Mouse (Mus musculus) testis, adult 2 months (tissue): ENCODE data around the gene Traip. TPM values are rescaled to one million over a fixed set of nuclear protein-coding genes. Genes with fewer than 3 reads are reported as not detected.
A peak's percentile ranks its signal among the peaks of the same experiment; 100 is the strongest.

Experiments used
- H3K27ac ChIP-seq: fragments of 200-500 bp; 2 replicates; pipeline ENCODE4 v1.5.1; 2012; ENCODE audit warnings: low read depth, low read length; ENCODE audit not compliant: control insufficient read depth, insufficient read depth
- H3K27me3 ChIP-seq: fragments of 200-500 bp; 2 replicates; pipeline ENCODE4 v1.6.1; 2012; ENCODE audit warnings: mild to moderate bottlenecking, low read length, moderate library complexity; ENCODE audit not compliant: control insufficient read depth, insufficient read depth
- H3K36me3 ChIP-seq: fragments of 200-500 bp; 2 replicates; pipeline ENCODE4 v1.6.1; 2012; ENCODE audit warnings: mild to moderate bottlenecking, low read length; ENCODE audit not compliant: control insufficient read depth, insufficient read depth
- H3K4me1 ChIP-seq: fragments of 200-500 bp; 2 replicates; pipeline ENCODE4 v1.6.1; 2012; ENCODE audit warnings: low read length; ENCODE audit not compliant: control insufficient read depth, insufficient read depth
- H3K4me3 ChIP-seq: fragments of 200-500 bp; 2 replicates; pipeline ENCODE4 v1.5.1; 2012; ENCODE audit warnings: low read depth, mild to moderate bottlenecking, low read length, moderate library complexity, mixed read lengths; ENCODE audit not compliant: control insufficient read depth
- CTCF ChIP-seq: fragments of 200-500 bp; IDR thresholded peaks from 2 replicates; pipeline ENCODE4 v1.5.1; 2012; ENCODE audit warnings: low read depth, mild to moderate bottlenecking, inconsistent platforms, low read length, moderate library complexity; ENCODE audit not compliant: control insufficient read depth, insufficient read depth, insufficient replicate concordance
- POLR2A ChIP-seq: fragments of 200-500 bp; IDR thresholded peaks from 2 replicates; pipeline ENCODE4 v1.6.1; 2012; ENCODE audit warnings: low read depth, mild to moderate bottlenecking, inconsistent platforms, low read length, moderate library complexity; ENCODE audit not compliant: control insufficient read depth
- polyA plus RNA-seq: library from polyadenylated mRNA; depleted of rRNA; stranded (reverse); fragments of >200 nt; gene quantifications from 2 replicates; pipeline ENCODE4 v1.2.3, GENCODE M21; 2012

The Traip gene
- polyA plus RNA-seq, 1 experiment = 4.1 TPM

- Histone ChIP-seq H3K4me3 (no peak within 1 kb of the TSS), H3K27me3 (no peaks in the 10 kb centered on the region), H3K4me1 (peaks cover 10% of the 10 kb centered on the region), H3K27ac (peak within 1 kb of the TSS; percentile 51), H3K36me3 (no peaks in the 10 kb centered on the region)
- TF ChIP-seq CTCF (no peak), POLR2A (no peak)
Observed at GRCm38 (mm10) chr9:107982681-107983346, 32.9 kb downstream of the Traip start, which contains the start of gene Gm20661. Gene Gm20661 (plus strand): TSS chr9:107983058.

GRCm38 (mm10) chr9:107983421-107983890 lies 33.5 kb downstream of the Traip start:
- peak overlapping the region; percentile 51; the same call in 1 of the 2 replicates for H3K27ac ChIP-seq
- no peaks in the 10 kb centered on the region for H3K27me3 ChIP-seq
- H3K36me3 ChIP-seq = no peaks in the 10 kb centered on the region
- TF ChIP-seq CTCF (no peak), POLR2A (no peak)
- peaks cover 10% of the 10 kb centered on the region for H3K4me1 ChIP-seq
- H3K4me3 ChIP-seq = no peak overlapping the region

- Histone ChIP-seq H3K27me3 (no peaks in the 10 kb centered on the region), H3K36me3 (no peaks in the 10 kb centered on the region), H3K27ac (peak overlapping the region; percentile 51; the same call in 1 of the 2 replicates), H3K4me3 (no peak overlapping the region), H3K4me1 (peaks cover 10% of the 10 kb centered on the region)
- TF ChIP-seq CTCF (no peak), POLR2A (no peak)
Observed at GRCm38 (mm10) chr9:107984052-107984753, 34.3 kb downstream of the Traip start.

- Histone ChIP-seq H3K4me1 (peaks cover 10% of the 10 kb centered on the region), H3K27me3 (no peaks in the 10 kb centered on the region), H3K4me3 (no peak overlapping the region; the same call in 1 of the 2 replicates), H3K27ac (no peak overlapping the region), H3K36me3 (no peaks in the 10 kb centered on the region)
- TF ChIP-seq CTCF (no peak), POLR2A (no peak)
Observed at GRCm38 (mm10) chr9:107984754-107985055, 34.8 kb downstream of the Traip start.

GRCm38 (mm10) chr9:107985131-107986119 lies 35.5 kb downstream of the Traip start, which contains the start of gene Inka1:
Gene Inka1 (minus strand): TSS chr9:107985879.
- no peak for TF ChIP-seq CTCF
- no peak for TF ChIP-seq POLR2A
- Histone ChIP-seq H3K4me1 (peaks cover 10% of the 10 kb centered on the region), H3K27ac (no peak within 1 kb of the TSS)

GRCm38 (mm10) chr9:107986376-107986775 lies 36.4 kb downstream of the Traip start:
- H3K4me1 ChIP-seq = peaks cover 10% of the 10 kb centered on the region
- no peaks in the 10 kb centered on the region for H3K27me3 ChIP-seq
- TF ChIP-seq POLR2A (no peak), CTCF (peak; percentile 75; the same call in 1 of the 2 replicates)
- H3K27ac ChIP-seq = no peak overlapping the region
- peak overlapping the region; percentile 2; the same call in 1 of the 2 replicates for H3K4me3 ChIP-seq
- H3K36me3 ChIP-seq = no peaks in the 10 kb centered on the region

More at GRCm38 (mm10) chr9:107985131-107986119, 35.5 kb downstream of the Traip start, which contains the start of gene Inka1:
- Histone ChIP-seq H3K36me3 (no peaks in the 10 kb centered on the region), H3K4me3 (peak within 1 kb of the TSS; percentile 86), H3K27me3 (no peaks in the 10 kb centered on the region)
